Mouse (Mus musculus): Measurements from ENCODE around the gene Cd44. TPM values are rescaled to one million over a fixed set of nuclear protein-coding genes. Genes with fewer than 3 reads are reported as not detected.

Cd44 gene
- polyA plus RNA-seq, 1 experiment from 2014 or later: 3.9 TPM

DNA sequence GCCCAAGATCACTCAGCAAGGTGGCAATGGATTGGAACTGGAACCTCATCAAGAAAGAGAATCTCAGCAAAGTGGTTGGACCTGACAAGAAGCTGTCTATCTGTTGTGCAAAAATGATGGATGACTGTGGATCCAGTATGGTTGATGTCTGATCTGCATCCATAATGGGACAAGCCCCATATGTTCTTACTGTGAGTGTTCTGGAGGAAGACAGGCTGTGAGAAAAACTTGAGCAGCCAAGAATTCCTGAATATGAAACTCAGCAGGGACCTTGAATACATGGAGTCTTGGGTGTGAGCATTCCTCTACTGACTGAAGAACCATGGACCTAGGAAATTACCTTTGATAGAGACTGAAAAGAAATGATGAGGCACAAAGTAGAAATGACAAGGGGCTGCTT, 32.3 kb upstream of the Cd44 start:
- Histone ChIP-seq H3K36me3 (no peaks in the 10 kb centered on the region), H3K27ac (no peak overlapping the region), H3K9ac (no peak overlapping the region), H3K27me3 (no peaks in the 10 kb centered on the region), H3K4me1 (no peaks in the 10 kb centered on the region), H3K4me3 (no peak overlapping the region), H3K4me2 (replicated peaks) (no peak overlapping the region), H3K9me3 (replicated peaks) (no peaks in the 10 kb centered on the region)
- ATAC-seq (ENCODE audit: low FRiP score): no peak

DNA sequence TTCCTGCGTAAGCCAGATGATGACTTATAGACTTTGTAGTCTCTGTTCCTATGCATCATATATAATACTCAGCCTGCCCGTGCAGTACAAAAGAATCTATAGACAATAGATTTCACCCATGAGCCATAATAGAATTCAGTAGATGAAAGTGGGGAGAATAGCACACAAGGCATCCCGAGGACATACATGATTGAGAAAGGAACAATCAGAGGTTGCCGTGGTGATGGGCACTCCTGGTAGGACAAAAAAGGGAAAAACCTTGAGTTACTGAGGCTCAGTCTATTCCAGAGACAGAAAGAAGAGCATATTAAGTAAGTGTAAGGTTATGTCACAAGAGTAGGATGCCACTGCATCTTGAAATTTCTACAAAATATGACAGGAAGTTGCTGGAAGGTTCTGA, 31.7 kb upstream of the Cd44 start:
- H3K9ac ChIP-seq: no peak overlapping the region
- no peak for ATAC-seq (ENCODE audit: low FRiP score)
- no peak overlapping the region for H3K27ac ChIP-seq
- H3K9me3 ChIP-seq (replicated peaks): no peaks in the 10 kb centered on the region
- no peaks in the 10 kb centered on the region for H3K27me3 ChIP-seq
- no peaks in the 10 kb centered on the region for H3K4me1 ChIP-seq
- H3K36me3 ChIP-seq: no peaks in the 10 kb centered on the region
- no peak overlapping the region for H3K4me2 ChIP-seq (replicated peaks)
- no peak overlapping the region for H3K4me3 ChIP-seq
- WGBS: 43% methylated on average over 4 of the region's 4 CpGs

DNA sequence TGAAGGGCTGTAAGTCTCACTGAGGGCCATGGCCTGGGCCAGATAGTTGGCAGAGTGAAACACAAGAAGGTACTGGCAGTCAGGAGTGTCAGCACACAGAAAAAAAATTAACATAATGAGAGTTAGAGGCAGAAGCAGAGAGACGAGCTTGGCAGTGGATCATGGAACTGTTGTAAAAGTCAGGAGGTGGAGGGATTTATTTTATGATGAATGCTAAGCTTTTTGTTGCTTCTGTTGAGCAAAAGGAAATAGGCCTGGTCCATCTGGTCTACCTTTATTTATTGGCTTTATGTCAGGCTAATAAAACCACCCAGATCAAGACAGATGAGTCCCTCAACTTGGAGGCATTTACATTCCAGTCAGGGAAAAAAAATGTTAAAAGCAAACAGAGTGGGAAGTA, 31.2 kb upstream of the Cd44 start:
- Histone ChIP-seq H3K9ac (no peak overlapping the region), H3K9me3 (replicated peaks) (no peaks in the 10 kb centered on the region), H3K4me1 (no peaks in the 10 kb centered on the region), H3K27ac (no peak overlapping the region), H3K36me3 (no peaks in the 10 kb centered on the region), H3K27me3 (no peaks in the 10 kb centered on the region), H3K4me3 (no peak overlapping the region), H3K4me2 (replicated peaks) (no peak overlapping the region)
- 20% methylated on average over 1 of the region's 1 CpGs for WGBS
- no peak for ATAC-seq (ENCODE audit: low FRiP score)

GRCm38 (mm10) chr2:102928211-102928610, 26.7 kb upstream of the Cd44 start:
- ATAC-seq (ENCODE audit: low FRiP score): no peak
- Histone ChIP-seq H3K27ac (no peak overlapping the region), H3K27me3 (no peaks in the 10 kb centered on the region), H3K36me3 (no peaks in the 10 kb centered on the region), H3K4me1 (no peaks in the 10 kb centered on the region), H3K9me3 (replicated peaks) (0 out of 2 replicates have a peak, but pooled peaks cover 3% of the 10 kb centered on the region), H3K4me3 (no peak overlapping the region), H3K9ac (no peak overlapping the region), H3K4me2 (replicated peaks) (no peak overlapping the region)

GRCm38 (mm10) chr2:102924480-102924879, 23.0 kb upstream of the Cd44 start:
- no peak overlapping the region for H3K4me3 ChIP-seq
- 0 out of 2 replicates have a peak, but pooled peaks cover 3% of the 10 kb centered on the region for H3K9me3 ChIP-seq (replicated peaks)
- no peaks in the 10 kb centered on the region for H3K36me3 ChIP-seq
- no peaks in the 10 kb centered on the region for H3K4me1 ChIP-seq
- 78% methylated on average over 1 of the region's 1 CpGs for WGBS
- ATAC-seq (ENCODE audit: low FRiP score): no peak
- no peak overlapping the region for H3K4me2 ChIP-seq (replicated peaks)
- no peak overlapping the region for H3K9ac ChIP-seq
- H3K27me3 ChIP-seq: no peaks in the 10 kb centered on the region
- H3K27ac ChIP-seq: no peak overlapping the region

DNA sequence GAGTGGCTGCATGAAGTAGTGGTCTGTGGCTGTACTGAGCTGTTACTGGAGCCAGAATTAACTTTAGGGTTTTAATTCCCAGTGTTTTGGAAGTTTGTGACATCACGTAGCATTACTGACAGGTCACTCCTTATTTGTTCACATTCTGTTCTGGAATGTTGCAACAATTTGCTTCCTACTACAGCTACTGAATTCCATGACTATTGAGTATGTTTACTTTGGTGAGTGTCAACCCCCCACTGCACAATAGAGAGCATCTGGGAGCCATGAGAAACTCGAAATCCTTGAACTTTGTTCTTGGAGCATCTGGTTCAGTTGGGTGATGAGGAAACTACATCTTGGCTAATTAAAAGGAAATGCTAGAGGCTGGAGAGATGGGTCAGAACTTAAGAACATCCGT, 22.2 kb upstream of the Cd44 start:
- ATAC-seq (ENCODE audit: low FRiP score): no peak
- no peaks in the 10 kb centered on the region for H3K27me3 ChIP-seq
- no peak overlapping the region for H3K27ac ChIP-seq
- H3K36me3 ChIP-seq: no peaks in the 10 kb centered on the region
- no peak overlapping the region for H3K4me2 ChIP-seq (replicated peaks)
- no peaks in the 10 kb centered on the region for H3K4me1 ChIP-seq
- no peak overlapping the region for H3K4me3 ChIP-seq
- 69% methylated on average over 3 of the region's 3 CpGs for WGBS
- no peak overlapping the region for H3K9ac ChIP-seq
- H3K9me3 ChIP-seq (replicated peaks): 0 out of 2 replicates have a peak, but pooled peaks cover 3% of the 10 kb centered on the region

DNA sequence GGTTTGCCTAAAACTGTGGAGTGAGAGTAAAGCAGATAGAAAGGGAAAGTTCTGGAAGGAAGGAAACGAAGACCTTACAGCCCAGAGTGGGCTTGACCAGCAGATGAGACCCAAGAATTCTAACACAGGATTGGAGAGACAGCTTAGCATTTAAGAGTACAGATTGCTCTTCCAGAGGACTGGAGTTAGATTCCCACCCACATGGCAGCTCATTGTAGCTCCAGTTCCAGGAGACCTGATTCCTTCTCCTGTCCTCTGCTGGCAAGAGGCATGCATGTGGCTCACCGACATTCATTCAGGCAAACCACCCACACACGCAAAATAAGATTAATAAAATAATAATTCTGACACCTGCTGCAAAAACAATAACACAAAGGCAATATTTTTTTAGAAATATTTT, 20.6 kb upstream of the Cd44 start:
- no peak for ATAC-seq (ENCODE audit: low FRiP score)
- 88% methylated on average over 3 of the region's 3 CpGs for WGBS
- Histone ChIP-seq H3K9me3 (replicated peaks) (0 out of 2 replicates have a peak, but pooled peaks cover under 1% of the 10 kb centered on the region), H3K4me2 (replicated peaks) (no peak overlapping the region), H3K36me3 (no peaks in the 10 kb centered on the region), H3K4me3 (no peak overlapping the region), H3K27me3 (no peaks in the 10 kb centered on the region), H3K9ac (no peak overlapping the region), H3K4me1 (no peaks in the 10 kb centered on the region), H3K27ac (no peak overlapping the region)

DNA sequence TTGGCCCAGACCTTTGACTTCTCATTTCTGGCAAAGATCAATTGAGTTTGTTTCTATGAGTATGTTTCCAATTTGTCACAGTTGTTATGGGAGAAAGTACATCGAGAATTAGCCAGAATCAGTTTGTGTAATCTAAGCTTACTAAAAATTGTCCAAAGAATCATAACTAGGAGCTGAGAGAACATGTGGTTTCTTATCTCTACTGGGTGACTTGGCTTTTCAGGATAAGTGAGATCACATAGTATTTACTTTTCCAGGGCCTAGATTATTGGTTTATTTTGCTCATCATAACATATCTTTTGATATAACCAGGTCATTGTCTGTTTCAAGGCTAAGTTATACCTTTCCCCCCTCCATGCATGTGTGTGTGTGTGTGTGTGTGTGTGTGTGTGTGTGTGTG, 16.8 kb upstream of the Cd44 start:
- Histone ChIP-seq H3K9me3 (replicated peaks) (no peaks in the 10 kb centered on the region), H3K27ac (no peak overlapping the region), H3K36me3 (no peaks in the 10 kb centered on the region), H3K27me3 (no peaks in the 10 kb centered on the region), H3K4me3 (no peak overlapping the region), H3K4me2 (replicated peaks) (no peak overlapping the region), H3K9ac (no peak overlapping the region), H3K4me1 (no peaks in the 10 kb centered on the region)
- 76% methylated on average over 1 of the region's 1 CpGs for WGBS
- no peak for ATAC-seq (ENCODE audit: low FRiP score)

GRCm38 (mm10) chr2:102916596-102916995, 15.1 kb upstream of the Cd44 start:
- Histone ChIP-seq H3K36me3 (no peaks in the 10 kb centered on the region), H3K27me3 (no peaks in the 10 kb centered on the region), H3K4me3 (no peak overlapping the region), H3K4me2 (replicated peaks) (no peak overlapping the region), H3K27ac (no peak overlapping the region), H3K9ac (no peak overlapping the region), H3K9me3 (replicated peaks) (no peaks in the 10 kb centered on the region), H3K4me1 (no peaks in the 10 kb centered on the region)
- WGBS: 69% methylated on average over 3 of the region's 3 CpGs
- ATAC-seq (ENCODE audit: low FRiP score): no peak

DNA sequence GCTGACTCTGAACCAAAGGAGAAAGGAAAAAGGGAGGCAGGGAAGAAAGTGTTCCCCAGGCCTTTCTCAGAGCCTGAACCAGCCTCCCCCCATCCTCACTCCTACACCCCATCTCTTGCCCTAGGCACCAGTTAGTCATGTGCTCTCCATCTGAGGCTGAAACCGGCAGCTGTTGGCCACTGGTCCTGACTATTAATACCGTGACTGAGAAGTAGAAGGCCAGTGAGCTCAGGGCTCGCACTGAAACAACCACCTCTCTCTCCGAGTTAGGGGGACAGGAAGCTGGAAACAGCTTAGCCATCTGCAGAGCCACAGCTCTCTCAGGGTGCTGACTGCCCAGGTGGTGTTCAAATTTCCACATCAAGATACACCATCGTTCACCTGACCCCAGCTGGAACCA, 13.2 kb upstream of the Cd44 start:
- Histone ChIP-seq H3K9me3 (replicated peaks) (no peaks in the 10 kb centered on the region), H3K4me3 (no peak overlapping the region), H3K4me2 (replicated peaks) (no peak overlapping the region), H3K9ac (no peak overlapping the region), H3K4me1 (no peaks in the 10 kb centered on the region), H3K27me3 (no peaks in the 10 kb centered on the region), H3K27ac (no peak overlapping the region), H3K36me3 (no peaks in the 10 kb centered on the region)
- 81% methylated on average over 5 of the region's 5 CpGs for WGBS
- ATAC-seq (ENCODE audit: low FRiP score): no peak

DNA sequence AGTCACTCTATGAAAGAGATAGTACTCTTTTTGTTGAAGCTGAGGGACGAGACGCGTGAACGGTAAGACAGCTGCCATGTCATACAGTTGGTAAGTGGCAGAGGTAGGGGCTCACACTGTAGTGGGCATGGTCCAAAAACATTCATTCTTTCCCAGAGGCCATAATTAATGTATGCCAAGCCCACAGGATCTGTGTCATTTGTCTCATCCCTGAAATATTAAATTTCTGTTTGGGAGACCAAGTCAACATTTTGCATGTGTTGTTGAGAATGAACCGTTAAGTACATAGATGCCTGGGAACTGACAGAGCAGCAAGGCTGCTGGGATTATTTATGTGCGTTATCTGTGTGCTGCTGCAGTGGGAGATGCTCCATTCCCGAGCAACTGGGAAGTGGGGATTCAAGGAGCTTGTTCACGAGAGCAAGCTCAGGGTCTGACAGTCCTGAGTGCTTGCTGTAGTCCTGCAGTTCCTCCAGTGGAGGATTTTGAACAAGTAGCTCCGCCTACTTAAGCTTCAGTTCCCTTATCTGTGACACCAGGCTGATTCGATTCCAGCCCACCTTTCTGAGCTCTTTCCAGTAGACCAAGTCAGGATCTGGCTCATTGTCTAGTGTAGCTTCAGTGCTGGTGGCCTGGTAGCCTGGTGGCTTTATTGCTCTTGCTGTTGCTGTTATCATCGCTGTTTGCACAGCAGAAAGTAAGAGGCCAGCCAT, 12.5 kb upstream of the Cd44 start:
- 80% methylated on average over 11 of the region's 11 CpGs for WGBS
- Histone ChIP-seq H3K27ac (no peak overlapping the region), H3K4me1 (no peaks in the 10 kb centered on the region), H3K9me3 (replicated peaks) (no peaks in the 10 kb centered on the region), H3K36me3 (no peaks in the 10 kb centered on the region), H3K9ac (no peak overlapping the region), H3K4me2 (replicated peaks) (no peak overlapping the region), H3K27me3 (no peaks in the 10 kb centered on the region), H3K4me3 (no peak overlapping the region)
- no peak for ATAC-seq (ENCODE audit: low FRiP score)

DNA sequence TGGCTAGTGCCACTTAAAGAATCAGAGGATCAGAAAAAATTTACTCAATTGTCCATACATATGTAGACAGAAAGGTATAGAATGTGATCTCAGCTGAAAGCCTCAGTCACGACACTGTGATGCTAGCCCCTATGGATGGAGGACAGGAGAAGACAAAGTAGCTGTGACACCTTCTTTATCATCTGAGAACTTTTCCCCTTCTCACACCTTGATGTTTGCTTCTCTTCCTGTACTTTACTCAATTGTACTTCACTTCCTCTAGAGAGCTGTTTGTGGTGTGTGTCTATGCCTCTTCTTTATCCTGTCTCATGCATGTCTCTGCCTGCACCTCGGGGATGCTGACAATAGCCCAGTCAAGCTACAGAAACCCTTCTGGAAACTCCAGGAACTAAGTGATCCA, 11.5 kb upstream of the Cd44 start:
- Histone ChIP-seq H3K9me3 (replicated peaks) (no peaks in the 10 kb centered on the region), H3K4me3 (no peak overlapping the region), H3K27me3 (no peaks in the 10 kb centered on the region), H3K27ac (no peak overlapping the region), H3K4me2 (replicated peaks) (no peak overlapping the region), H3K4me1 (no peaks in the 10 kb centered on the region), H3K36me3 (no peaks in the 10 kb centered on the region), H3K9ac (no peak overlapping the region)
- WGBS: 71% methylated on average over 2 of the region's 2 CpGs
- ATAC-seq (ENCODE audit: low FRiP score): no peak

DNA sequence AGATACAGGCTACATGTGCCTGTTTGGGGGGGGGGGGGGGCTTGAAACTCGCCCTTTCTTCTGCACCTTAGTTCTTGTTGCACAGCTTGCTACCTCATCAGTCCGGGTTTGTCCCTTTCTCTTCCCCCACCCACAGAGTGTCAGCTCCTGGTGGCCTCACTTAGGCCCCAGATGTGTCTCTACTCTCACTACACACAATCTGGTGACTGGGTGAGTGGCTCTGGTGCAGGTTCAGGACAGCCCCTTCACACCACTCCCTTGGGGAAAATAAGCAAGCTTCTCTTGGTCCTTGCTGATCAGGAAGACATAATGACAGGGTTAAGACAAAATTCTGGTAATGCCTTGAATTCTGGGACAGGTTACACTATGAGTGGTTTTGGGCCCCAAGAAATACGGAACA, 11.0 kb upstream of the Cd44 start:
- H3K4me2 ChIP-seq (replicated peaks): no peak overlapping the region
- no peaks in the 10 kb centered on the region for H3K4me1 ChIP-seq
- ATAC-seq (ENCODE audit: low FRiP score): no peak
- H3K9ac ChIP-seq: no peak overlapping the region
- no peaks in the 10 kb centered on the region for H3K9me3 ChIP-seq (replicated peaks)
- WGBS: 69% methylated on average over 3 of the region's 3 CpGs
- H3K27me3 ChIP-seq: no peaks in the 10 kb centered on the region
- H3K27ac ChIP-seq: no peak overlapping the region
- H3K36me3 ChIP-seq: no peaks in the 10 kb centered on the region
- H3K4me3 ChIP-seq: no peak overlapping the region

Data from hindbrain, embryonic 12.5 days (tissue).